Mouse (Mus musculus): ENCODE results near the gene Cma2. TPM values are rescaled to one million over a fixed set of nuclear protein-coding genes. Genes with fewer than 3 reads are reported as not detected.
"Not testable (repeated sequence)": the region's sequence is repeated elsewhere in the genome, so short reads cannot be mapped to it uniquely, and the experiment has no call there.

Cma2 gene
- polyA plus RNA-seq, 1 experiment, result not detected

DNA sequence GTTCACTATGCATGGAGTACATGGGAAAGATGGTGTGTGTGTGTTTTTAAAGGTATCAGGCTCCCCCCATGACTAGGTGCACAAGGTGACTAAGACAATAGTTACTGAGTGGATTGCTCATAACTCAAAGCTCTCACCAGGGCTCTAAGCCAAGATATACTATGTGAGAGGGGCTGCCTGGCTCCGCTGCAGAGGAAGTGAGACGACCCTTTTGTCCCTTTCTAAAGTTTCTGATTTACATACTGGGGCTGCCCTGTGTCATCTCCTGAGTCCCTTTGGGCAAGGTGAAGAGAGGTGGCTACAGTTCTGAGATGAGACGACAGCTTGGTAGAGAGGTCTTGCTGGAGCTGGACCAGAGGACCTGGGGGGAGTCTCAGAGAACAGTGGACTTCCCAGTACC, 62.4 kb downstream of the Cma2 start:
- Histone ChIP-seq H3K36me3 (ENCODE audit: control insufficient read depth, insufficient read depth, low read length) (no peaks in the 10 kb centered on the region), H3K27me3 (ENCODE audit: control insufficient read depth, insufficient read depth, low read length) (no peaks in the 10 kb centered on the region), H3K4me3 (ENCODE audit: control insufficient read depth, low read depth, low read length) (no peak overlapping the region), H3K27ac (ENCODE audit: control insufficient read depth, insufficient read depth, low read depth, low read length) (no peak overlapping the region), H3K4me1 (ENCODE audit: control insufficient read depth, insufficient read depth, low read length) (no peaks in the 10 kb centered on the region; the same call in 1 of the 2 replicates)
- TF ChIP-seq CTCF (IDR thresholded peaks at IDR 0.05; ENCODE audit: control insufficient read depth, insufficient read depth, insufficient replicate concordance, low read depth, low read length), result no peak
- no peak for TF ChIP-seq POLR2A (IDR thresholded peaks at IDR 0.05; ENCODE audit: control insufficient read depth, low read depth, low read length)

DNA sequence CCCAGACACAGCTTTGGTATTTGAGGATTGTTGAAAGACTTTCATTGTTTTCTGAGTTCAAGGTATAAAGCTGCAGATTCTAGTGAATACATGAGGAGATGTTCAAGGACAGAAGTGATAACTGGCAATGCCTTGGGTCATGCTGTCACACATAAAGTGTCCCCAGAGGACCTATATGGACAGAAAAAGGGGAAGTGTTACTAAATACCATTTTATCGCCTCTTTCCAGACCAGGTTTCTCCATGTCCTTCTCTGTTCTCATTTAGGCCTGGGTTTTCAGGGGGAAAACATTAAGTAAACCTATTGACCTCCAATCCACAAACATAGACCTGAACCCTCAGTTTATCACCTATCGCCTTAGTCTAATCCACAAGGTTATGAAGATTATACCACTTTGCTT, 63.1 kb downstream of the Cma2 start:
- Histone ChIP-seq H3K4me3 (ENCODE audit: control insufficient read depth, low read depth, low read length) (no peak overlapping the region), H3K4me1 (ENCODE audit: control insufficient read depth, insufficient read depth, low read length) (no peaks in the 10 kb centered on the region; the same call in 1 of the 2 replicates), H3K27me3 (ENCODE audit: control insufficient read depth, insufficient read depth, low read length) (no peaks in the 10 kb centered on the region), H3K36me3 (ENCODE audit: control insufficient read depth, insufficient read depth, low read length) (no peaks in the 10 kb centered on the region), H3K27ac (ENCODE audit: control insufficient read depth, insufficient read depth, low read depth, low read length) (no peak overlapping the region)
- TF ChIP-seq CTCF (IDR thresholded peaks at IDR 0.05; ENCODE audit: control insufficient read depth, insufficient read depth, insufficient replicate concordance, low read depth, low read length), result no peak
- TF ChIP-seq POLR2A (IDR thresholded peaks at IDR 0.05; ENCODE audit: control insufficient read depth, low read depth, low read length), result no peak

DNA sequence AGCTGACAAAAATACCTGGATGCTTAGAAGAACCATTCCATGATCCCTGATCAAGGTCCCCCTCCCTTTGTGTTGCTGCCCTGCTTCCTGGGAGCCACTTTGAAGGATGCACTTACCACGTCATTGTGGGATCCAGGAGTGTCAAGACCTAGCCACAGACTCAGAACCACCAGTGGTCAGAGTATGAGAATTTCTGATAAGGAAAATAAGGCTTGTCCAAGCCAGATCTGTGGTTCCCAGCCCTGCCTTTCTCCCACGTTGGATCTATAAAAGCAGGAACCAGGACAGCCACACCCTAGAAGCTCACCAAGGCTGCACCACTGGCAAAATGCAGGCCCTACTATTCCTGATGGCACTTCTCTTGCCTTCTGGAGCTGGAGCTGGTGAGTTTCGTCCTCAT, 66.9 kb downstream of the Cma2 start, which contains the start of gene Mcpt1:
Gene Mcpt1 (plus strand): TSS at position 301 of the 400 bp plus-strand sequence.
- not testable (repeated sequence) for H3K4me1 ChIP-seq (ENCODE audit: control insufficient read depth, insufficient read depth, low read length); H3K36me3 ChIP-seq (ENCODE audit: control insufficient read depth, insufficient read depth, low read length); H3K27me3 ChIP-seq (ENCODE audit: control insufficient read depth, insufficient read depth, low read length); H3K4me3 ChIP-seq (ENCODE audit: control insufficient read depth, low read depth, low read length); H3K27ac ChIP-seq (ENCODE audit: control insufficient read depth, insufficient read depth, low read depth, low read length)

DNA sequence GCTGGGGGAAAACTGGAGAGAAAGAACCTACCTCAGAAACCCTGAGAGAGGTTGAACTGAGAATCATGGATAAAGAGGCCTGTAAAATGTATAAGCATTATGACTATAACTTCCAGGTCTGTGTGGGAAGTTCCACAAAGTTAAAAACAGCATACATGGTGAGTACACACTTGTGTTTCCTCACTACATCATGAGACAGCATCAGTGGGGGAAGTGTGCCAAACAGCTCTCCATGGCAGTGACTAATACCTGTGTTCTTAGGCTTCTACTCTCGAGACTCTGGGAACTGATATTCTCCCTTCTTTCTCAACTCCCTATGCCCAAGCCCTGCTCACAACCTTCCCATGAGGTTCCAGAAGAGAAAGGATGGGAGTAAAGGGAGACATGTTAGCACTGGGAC, 68.7 kb downstream of the Cma2 start:
- no peaks in the 10 kb centered on the region for H3K4me1 ChIP-seq (ENCODE audit: control insufficient read depth, insufficient read depth, low read length)
- no peak for TF ChIP-seq CTCF (IDR thresholded peaks at IDR 0.05; ENCODE audit: control insufficient read depth, insufficient read depth, insufficient replicate concordance, low read depth, low read length)
- no peak for TF ChIP-seq POLR2A (IDR thresholded peaks at IDR 0.05; ENCODE audit: control insufficient read depth, low read depth, low read length)

DNA sequence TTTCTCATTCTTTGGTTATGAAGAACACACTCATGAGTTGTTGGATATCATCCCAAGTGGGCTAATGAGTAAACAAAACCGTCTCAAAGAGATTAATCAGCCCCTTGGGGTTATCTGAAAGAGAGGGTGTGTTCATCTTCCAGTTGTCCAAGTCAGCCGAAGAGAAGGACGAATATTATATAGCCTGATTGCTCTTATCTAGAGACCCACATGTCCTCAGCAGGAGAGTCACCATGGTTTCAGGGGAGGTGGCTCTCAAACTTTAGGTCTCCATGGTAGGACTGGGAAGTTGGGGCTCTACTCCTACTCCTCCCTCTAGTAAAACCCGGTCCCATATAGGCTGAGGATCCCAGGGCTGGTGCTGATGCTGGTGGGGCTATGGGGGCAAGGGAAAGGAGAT, 70.5 kb downstream of the Cma2 start:
- not testable (repeated sequence) for H3K36me3 ChIP-seq (ENCODE audit: control insufficient read depth, insufficient read depth, low read length); H3K4me3 ChIP-seq (ENCODE audit: control insufficient read depth, low read depth, low read length); H3K4me1 ChIP-seq (ENCODE audit: control insufficient read depth, insufficient read depth, low read length); H3K27ac ChIP-seq (ENCODE audit: control insufficient read depth, insufficient read depth, low read depth, low read length); H3K27me3 ChIP-seq (ENCODE audit: control insufficient read depth, insufficient read depth, low read length)

More for the DNA sequence above, 68.7 kb downstream of the Cma2 start:
- Histone ChIP-seq H3K27me3 (ENCODE audit: control insufficient read depth, insufficient read depth, low read length) (no peaks in the 10 kb centered on the region), H3K4me3 (ENCODE audit: control insufficient read depth, low read depth, low read length) (no peak overlapping the region), H3K36me3 (ENCODE audit: control insufficient read depth, insufficient read depth, low read length) (no peaks in the 10 kb centered on the region), H3K27ac (ENCODE audit: control insufficient read depth, insufficient read depth, low read depth, low read length) (no peak overlapping the region)

Other genes starting within 250 kb of the Cma2 start
- 0.27 and 0.65 TPM in 2 replicates for gene Tgm1, start 237.1 kb upstream of the Cma2 start, polyA plus RNA-seq (2012; rRNA removed)
- gene Rabggta, start 228.7 kb upstream of the Cma2 start, polyA plus RNA-seq (2012; rRNA removed), result 40.9 and 41.4 TPM in 2 replicates
- 322 and 330 TPM in 2 replicates for gene Dhrs1, start 205.3 kb upstream of the Cma2 start, polyA plus RNA-seq (2012; rRNA removed)
- 142 and 144 TPM in 2 replicates for gene Nop9, start 205.3 kb upstream of the Cma2 start, polyA plus RNA-seq (2012; rRNA removed)
- gene Cideb, start 192.5 kb upstream of the Cma2 start, polyA plus RNA-seq (2012; rRNA removed), result 0.13 TPM in 1 of 2 replicates, not detected in the other
- 0.07 and 0.11 TPM in 2 replicates for gene Ltb4r2, start 189.6 kb upstream of the Cma2 start, polyA plus RNA-seq (2012; rRNA removed)
- 0.11 and 0.20 TPM in 2 replicates for gene Ltb4r1, start 185.0 kb upstream of the Cma2 start, polyA plus RNA-seq (2012; rRNA removed)
- 0.38 and 0.82 TPM in 2 replicates for gene Adcy4, start 166.9 kb upstream of the Cma2 start, polyA plus RNA-seq (2012; rRNA removed)
- gene Ripk3, start 162.1 kb upstream of the Cma2 start, polyA plus RNA-seq (2012; rRNA removed), result 4.1 and 4.8 TPM in 2 replicates
- gene Nfatc4, start 127.8 kb upstream of the Cma2 start, polyA plus RNA-seq (2012; rRNA removed), result 0.58 and 0.83 TPM in 2 replicates
- gene Nynrin, start 97.0 kb upstream of the Cma2 start, polyA plus RNA-seq (2012; rRNA removed), result 0.41 and 0.51 TPM in 2 replicates
- 1.0 and 1.1 TPM in 2 replicates for gene Cbln3, start 66.6 kb upstream of the Cma2 start, polyA plus RNA-seq (2012; rRNA removed)
- 5.0 and 5.1 TPM in 2 replicates for gene Khnyn, start 66.0 kb upstream of the Cma2 start, polyA plus RNA-seq (2012; rRNA removed)
- gene Sdr39u1, start 50.7 kb upstream of the Cma2 start, polyA plus RNA-seq (2012; rRNA removed), result 50.7 and 55.1 TPM in 2 replicates
- 0.10 TPM in 1 of 2 replicates, not detected in the other for gene Cma1, start 6.3 kb upstream of the Cma2 start, polyA plus RNA-seq (2012; rRNA removed)
- gene Mcpt1, start 67.0 kb downstream of the Cma2 start, polyA plus RNA-seq (2012; rRNA removed), result not detected in 2 replicates
- gene Mcpt9, start 79.5 kb downstream of the Cma2 start, polyA plus RNA-seq (2012; rRNA removed), result not detected in 2 replicates
- gene Mcpt2, start 91.1 kb downstream of the Cma2 start, polyA plus RNA-seq (2012; rRNA removed), result not detected in 2 replicates
- gene Mcpt4, start 111.3 kb downstream of the Cma2 start, polyA plus RNA-seq (2012; rRNA removed), result 0.16 TPM in 1 of 2 replicates, not detected in the other
- not detected in 2 replicates for gene Mcpt8, start 134.3 kb downstream of the Cma2 start, polyA plus RNA-seq (2012; rRNA removed)
- gene Ctsg, start 151.6 kb downstream of the Cma2 start, polyA plus RNA-seq (2012; rRNA removed), result not detected in 2 replicates
- gene Gzme, start 169.6 kb downstream of the Cma2 start, polyA plus RNA-seq (2012; rRNA removed), result not detected in 2 replicates
- not detected in 2 replicates for gene Gzmd, start 181.6 kb downstream of the Cma2 start, polyA plus RNA-seq (2012; rRNA removed)
- not detected in 2 replicates for gene Gzmg, start 208.6 kb downstream of the Cma2 start, polyA plus RNA-seq (2012; rRNA removed)
- 49.9 and 57.5 TPM in 2 replicates for gene Gzmn, start 223.6 kb downstream of the Cma2 start, polyA plus RNA-seq (2012; rRNA removed)

All from testis, adult 2 months (tissue).